Mouse (Mus musculus) mouse embryonic stem cell (cell line): ENCODE data around the gene Slc39a3.

Experiments
- in situ Hi-C, 2 experiments: fragments of 300-500 bp; cut with MboI; formaldehyde crosslinking; loops; 1 replicate in 1 of 2; 3 replicates in 1 of 2; pipeline ENCODE4 v1.14.3; 2019 to 2020; ENCODE audit warnings: low sequenced_read_pairs in 2 of 2, low pct_unique_long_range_greater_than_20kb in 1 of 2, mixed read lengths in 1 of 2; ENCODE audit not compliant: unreplicated experiment in 1 of 2

Gene Slc39a3

DNA sequence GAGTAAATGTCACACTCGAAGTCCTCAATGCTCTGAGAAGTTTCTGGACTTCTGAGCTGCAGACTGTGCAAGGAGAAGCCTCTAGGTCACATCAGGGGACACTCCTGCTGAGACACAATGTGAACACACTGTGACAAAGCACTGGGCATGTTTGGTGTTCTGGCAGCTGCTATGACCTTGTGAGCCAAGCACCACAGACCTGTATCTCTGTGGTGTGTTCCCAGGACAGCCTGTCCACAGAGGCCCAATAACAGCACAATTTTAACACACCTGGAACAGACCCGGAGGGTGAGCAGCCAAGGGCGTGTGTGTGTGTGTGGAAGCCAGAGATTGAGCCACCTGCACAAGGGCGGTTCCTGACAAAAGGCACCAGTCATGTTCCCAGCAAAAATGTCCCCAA, 42.6 kb downstream of the Slc39a3 start:
- in situ Hi-C loops: loop anchor here (5.0 to 10.0 kb wide), 6 partner anchors 67 to 250 kb away; partner anchors contain the start of genes Ap3d1 (in 1 of the 2) and Oaz1 (in 1 of the 2)

- in situ Hi-C loops: loop anchor here (5.0 to 10.0 kb wide), 4 partner anchors 66 to 248 kb away; partner anchors contain the start of genes Ap3d1 (in 1 of the 2) and Oaz1 (in 1 of the 2)
These were observed 44.0 kb downstream of the Slc39a3 start for GRCm38 (mm10) chr10:80993276-80993675.

DNA sequence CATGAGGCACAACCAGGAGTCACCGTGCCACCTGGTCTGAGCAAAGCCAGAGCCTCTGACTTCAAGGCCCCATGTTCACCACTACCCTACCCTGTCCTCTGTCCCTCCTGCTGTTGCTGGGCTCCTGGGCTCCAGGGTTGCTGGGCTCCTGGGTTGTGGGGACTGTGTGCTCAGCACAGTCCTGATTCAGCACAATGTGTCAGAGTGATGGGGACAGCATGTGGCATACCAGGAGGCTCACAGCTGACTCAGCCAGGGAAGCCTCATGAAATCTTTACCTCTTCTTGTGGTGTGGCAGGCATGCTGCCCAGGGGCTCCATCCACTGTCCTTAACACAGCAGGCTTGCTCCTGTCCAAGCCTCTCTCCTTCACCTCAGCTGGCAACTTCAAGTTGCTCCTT, 45.3 kb downstream of the Slc39a3 start:
- in situ Hi-C loops: loop anchor here (5.0 to 10.0 kb wide), 4 partner anchors 65 to 247 kb away; partner anchors contain the start of genes Ap3d1 (in 1 of the 2) and Oaz1 (in 1 of the 2)

- in situ Hi-C loops: loop anchor here (5.0 to 10.0 kb wide), 4 partner anchors 64 to 246 kb away; partner anchors contain the start of genes Ap3d1 (in 1 of the 2) and Oaz1 (in 1 of the 2)
These were observed 46.2 kb downstream of the Slc39a3 start for GRCm38 (mm10) chr10:80991007-80991406.

DNA sequence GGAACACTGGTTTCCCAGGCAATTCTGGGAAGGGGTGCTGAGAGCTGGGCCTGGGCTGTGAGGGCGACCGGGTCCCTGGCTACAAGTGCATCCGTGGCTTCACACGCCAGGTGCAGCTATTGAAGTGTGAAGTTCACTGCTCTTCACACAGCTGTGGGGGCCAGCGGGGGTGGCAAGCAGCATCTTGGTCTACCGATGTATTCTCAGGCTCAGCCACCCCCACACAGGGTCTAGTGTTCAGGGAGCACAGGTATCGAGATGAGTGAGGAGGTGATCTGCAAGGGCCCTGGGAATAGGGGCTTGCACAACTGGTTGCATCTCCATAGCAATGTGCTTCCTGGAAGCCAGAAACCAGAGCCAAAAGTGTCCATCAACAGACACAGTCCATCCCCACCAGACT, 46.8 kb downstream of the Slc39a3 start:
- in situ Hi-C loops: loop anchor here (5.0 to 10.0 kb wide), 4 partner anchors 63 to 246 kb away; partner anchors contain the start of genes Ap3d1 (in 1 of the 2) and Oaz1 (in 1 of the 2)

- in situ Hi-C loops: loop anchor here (5.0 to 10.0 kb wide), 4 partner anchors 63 to 245 kb away; partner anchors contain the start of genes Ap3d1 (in 1 of the 2) and Oaz1 (in 1 of the 2)
These were observed 47.4 kb downstream of the Slc39a3 start for GRCm38 (mm10) chr10:80989854-80990253.

DNA sequence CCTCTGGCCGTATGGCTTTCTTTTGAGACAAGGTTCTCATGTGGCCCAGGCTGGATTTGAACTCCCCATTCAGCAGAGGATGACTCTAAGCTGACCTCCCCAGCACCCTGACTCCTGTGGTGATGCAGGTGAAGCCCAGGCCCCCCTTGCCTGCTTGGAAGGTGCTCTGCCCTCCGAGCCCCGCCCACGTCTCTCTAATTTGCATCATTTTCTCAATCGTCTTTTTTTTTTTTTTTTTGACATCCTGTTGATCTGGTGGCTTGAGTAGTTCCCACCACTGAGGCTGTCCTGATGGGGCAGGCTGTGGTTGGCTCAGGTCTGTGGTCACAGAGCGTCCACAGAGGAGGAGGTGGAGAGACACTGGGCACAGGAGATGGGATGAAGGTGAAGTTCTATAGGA, 47.8 kb downstream of the Slc39a3 start:
- in situ Hi-C loops: no loop called here

DNA sequence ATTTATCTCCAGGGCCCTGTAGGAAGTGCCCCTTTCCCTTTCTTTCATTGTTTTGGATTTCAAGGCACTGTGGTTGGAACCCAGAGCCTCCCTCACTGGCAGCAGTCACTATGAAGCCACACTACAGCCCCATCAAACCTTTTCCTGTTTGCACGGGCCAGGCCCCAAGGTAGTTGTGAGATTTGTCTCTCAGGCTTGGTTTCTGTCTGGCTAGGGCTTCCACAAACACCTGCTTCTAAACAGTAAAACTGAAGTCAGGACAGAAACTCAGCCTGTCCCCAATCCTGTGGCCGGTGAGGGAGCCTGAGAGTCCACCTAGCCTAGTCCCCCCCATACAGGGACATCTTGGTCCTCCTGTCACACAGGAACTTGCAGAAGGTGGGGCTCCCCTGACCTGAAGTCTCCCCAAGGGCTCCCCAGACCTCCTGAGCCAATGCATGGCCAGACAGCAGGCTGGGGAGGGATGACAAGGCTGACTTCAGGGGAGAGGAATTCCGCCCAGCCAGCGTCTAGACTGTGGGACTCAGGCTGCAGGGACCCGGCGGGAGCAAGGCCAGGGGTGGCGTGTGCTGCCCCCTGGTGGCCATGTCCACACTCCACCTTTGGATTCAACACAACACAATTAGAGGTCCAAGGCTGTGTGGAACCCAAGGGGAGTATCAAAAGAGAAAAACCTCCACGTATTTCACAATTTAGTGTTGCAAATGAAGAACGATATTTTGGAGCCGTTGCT, 49.4 kb downstream of the Slc39a3 start:
- in situ Hi-C loops: no loop called here

DNA sequence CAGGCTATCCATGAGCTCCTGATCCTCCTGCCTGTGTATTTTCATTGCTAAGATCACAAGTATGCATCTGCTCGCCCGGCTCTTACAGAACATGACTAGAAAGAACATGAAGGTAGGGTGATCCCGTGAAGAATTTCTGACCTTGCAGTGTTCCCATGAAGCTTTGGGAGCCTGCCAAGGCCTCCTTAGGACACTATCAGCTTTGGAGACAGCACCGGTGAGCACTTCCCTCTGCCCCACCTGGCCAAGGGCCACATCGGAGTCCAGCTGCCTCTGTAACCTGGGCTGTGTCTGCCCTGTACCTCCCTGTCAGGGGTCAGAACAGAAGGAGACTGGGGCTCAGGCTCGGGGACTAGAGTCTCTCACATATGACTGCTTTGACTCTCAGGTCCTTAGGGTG, 50.5 kb downstream of the Slc39a3 start:
- in situ Hi-C loops: no loop called here

DNA sequence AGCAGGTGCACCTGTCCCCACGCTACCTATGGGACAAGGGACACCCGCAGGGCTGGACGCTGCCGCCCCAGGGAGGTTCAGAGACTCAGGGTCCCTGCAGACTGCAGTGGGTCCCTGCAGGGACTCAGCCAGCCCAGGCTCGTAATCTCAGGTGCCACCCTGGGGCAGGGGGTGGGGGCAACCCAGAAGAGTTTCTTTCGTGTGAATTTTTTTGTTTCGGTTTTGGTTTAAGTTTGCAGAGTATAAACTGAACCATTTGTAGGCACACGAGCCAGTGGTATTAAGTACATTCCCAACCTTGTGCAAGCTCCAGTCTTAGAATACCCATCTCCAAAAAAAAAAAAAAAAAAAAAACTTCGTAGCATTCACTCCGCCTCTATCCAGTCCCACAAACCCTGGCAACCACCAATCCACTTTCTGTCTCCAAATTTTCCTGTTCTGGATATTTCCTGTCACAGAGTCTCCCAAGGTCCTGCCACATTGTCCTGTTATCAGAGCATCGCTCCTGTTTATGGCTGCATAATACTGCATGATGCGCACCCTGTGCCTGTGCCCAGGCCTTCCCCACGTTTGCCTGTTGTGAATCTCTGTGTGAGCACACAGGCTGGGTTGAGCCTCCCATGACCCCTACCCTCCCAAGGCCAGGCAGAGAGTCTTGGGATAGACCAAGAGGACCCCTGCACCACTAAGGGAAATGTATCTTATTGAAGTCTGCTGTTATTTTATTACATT, 51.1 kb downstream of the Slc39a3 start:
- in situ Hi-C loops: no loop called here

GRCm38 (mm10) chr10:80985241-80985969, 51.8 kb downstream of the Slc39a3 start:
- in situ Hi-C loops: no loop called here

DNA sequence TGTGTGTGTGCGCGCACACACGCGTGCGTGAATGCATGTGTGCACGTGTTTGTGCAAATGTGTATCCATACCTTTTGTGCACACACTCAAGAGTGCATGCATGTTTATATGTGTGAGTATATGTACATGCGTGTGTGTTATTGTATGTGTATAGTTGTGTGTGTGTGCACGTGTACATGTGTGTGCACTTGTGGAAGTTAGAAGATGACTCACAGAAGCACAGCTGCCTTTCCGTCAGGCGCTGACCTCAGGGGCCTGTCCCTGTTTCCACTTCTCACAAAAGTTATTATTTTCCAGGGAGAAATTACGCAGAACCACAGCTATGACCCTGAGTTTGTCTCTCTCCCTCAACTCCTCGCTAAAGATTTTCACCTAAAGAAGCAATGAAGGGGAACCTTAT, 53.0 kb downstream of the Slc39a3 start:
- in situ Hi-C loops: no loop called here

DNA sequence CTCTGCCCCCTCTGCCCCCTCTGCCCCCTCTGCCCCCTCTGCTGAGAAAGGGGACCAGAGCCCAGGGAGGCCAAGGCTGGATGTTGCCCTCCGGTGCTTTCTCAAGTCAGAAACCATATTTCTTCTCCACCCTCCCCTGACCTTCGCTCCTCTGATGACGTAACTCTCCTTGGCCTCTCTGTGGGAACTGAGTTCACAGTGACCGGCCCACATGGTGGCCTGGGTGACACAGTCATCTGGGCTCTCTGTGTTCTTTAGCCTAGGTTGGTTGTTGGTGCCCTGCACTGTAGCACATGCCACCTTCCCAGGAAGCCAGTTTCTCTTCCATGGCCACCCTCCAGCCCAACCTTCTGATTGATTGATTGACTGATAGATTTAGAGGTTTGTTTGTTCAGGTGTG, 54.8 kb downstream of the Slc39a3 start:
- in situ Hi-C loops: no loop called here

GRCm38 (mm10) chr10:80981564-80982112, 55.6 kb downstream of the Slc39a3 start:
- in situ Hi-C loops: no loop called here
